Mouse (Mus musculus) forebrain, embryonic 10.5 days (tissue): ENCODE data around the gene Rhoh. TPM values are rescaled to one million over a fixed set of nuclear protein-coding genes. Genes with fewer than 3 reads are reported as not detected.

Source experiments
- DNase-seq: peaks from one replicate; pipeline ENCODE4 v3.0.0-alpha.2; 2017; ENCODE audit warnings: low spot score; ENCODE audit errors: extremely low spot score
- H3K27ac ChIP-seq: fragments of 300-500 bp; sonication (generic); 2 replicates; pipeline ENCODE4 v1.5.1; 2016; ENCODE audit warnings: mild to moderate bottlenecking
- H3K27me3 ChIP-seq: fragments of 300-500 bp; sonication (generic); 2 replicates; pipeline ENCODE4 v1.6.1; 2016; ENCODE audit warnings: mild to moderate bottlenecking; ENCODE audit not compliant: poor library complexity, severe bottlenecking
- H3K36me3 ChIP-seq: fragments of 300-500 bp; sonication (generic); replicated peaks from 2 replicates; pipeline ENCODE4 v1.6.1; 2016; ENCODE audit warnings: mild to moderate bottlenecking, moderate library complexity
- H3K4me1 ChIP-seq: fragments of 300-500 bp; sonication (generic); 2 replicates; pipeline ENCODE4 v1.6.1; 2016
- H3K4me3 ChIP-seq: fragments of 300-500 bp; sonication (generic); 2 replicates; pipeline ENCODE4 v1.5.1; 2016; ENCODE audit warnings: mild to moderate bottlenecking, moderate library complexity
- H3K9me3 ChIP-seq: fragments of 300-500 bp; sonication (generic); 2 replicates; pipeline ENCODE4 v1.6.1; 2016; ENCODE audit warnings: mild to moderate bottlenecking, moderate library complexity
- whole genome bisulfite sequencing: fragments of 180-500 bp; shearing (Covaris S2); methylation state at CpG from one replicate; pipeline ENCODE4 v1.1.7; 2016; 5-methylcytosine and 5-hydroxymethylcytosine counted together
- polyA plus RNA-seq: library from polyadenylated mRNA; unstranded; fragments of >200 nt; fragmentation: Nextera tagmentation; extraction: Ambion mirVana; gene quantifications from 2 replicates; pipeline ENCODE4 v1.2.1, GENCODE M21; 2016

The Rhoh gene
- polyA plus RNA-seq, 1 experiment from 2014 or later, result 0.12 TPM

GRCm38 (mm10) chr5:65864486-65864885 is 3.5 kb downstream of the Rhoh start:
- DNase-seq, result no peak
- Histone ChIP-seq H3K27ac (no peak overlapping the region), H3K27me3 (no peaks in the 10 kb centered on the region), H3K9me3 (no peaks in the 10 kb centered on the region), H3K4me1 (peaks cover 4% of the 10 kb centered on the region), H3K4me3 (no peak overlapping the region), H3K36me3 (no peaks in the 10 kb centered on the region)
- WGBS, result 94% methylated on average over 7 of the region's 7 CpGs

- no peak overlapping the region for H3K4me3 ChIP-seq
Observed at GRCm38 (mm10) chr5:65864946-65865345, 3.9 kb downstream of the Rhoh start.

DNA sequence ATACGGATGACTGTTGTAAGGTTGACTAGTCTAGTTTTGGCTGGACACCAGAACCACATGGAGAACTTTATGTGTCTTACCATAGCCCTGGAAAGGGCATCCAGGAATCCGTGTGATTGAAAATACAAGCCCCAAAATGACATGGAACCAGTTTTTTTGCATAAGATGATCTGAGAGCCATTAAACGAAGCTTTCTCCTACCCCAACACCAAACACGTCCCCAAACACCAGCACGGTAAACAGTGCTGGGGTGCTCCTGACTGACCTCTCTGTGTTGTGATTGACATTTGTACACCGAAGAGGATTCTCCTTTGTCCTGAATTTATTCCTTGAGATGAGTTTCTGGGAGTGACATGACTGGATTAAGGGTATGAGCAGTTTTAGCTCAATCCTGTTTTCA is 5.6 kb downstream of the Rhoh start:
- 89% methylated on average over 6 of the region's 6 CpGs for WGBS
- Histone ChIP-seq H3K4me1 (no peaks in the 10 kb centered on the region), H3K27ac (no peak overlapping the region), H3K36me3 (no peaks in the 10 kb centered on the region), H3K27me3 (no peaks in the 10 kb centered on the region), H3K9me3 (no peaks in the 10 kb centered on the region), H3K4me3 (no peak overlapping the region)
- no peak for DNase-seq

More at GRCm38 (mm10) chr5:65864946-65865345, 3.9 kb downstream of the Rhoh start:
- 82% methylated on average over 3 of the region's 3 CpGs for WGBS
- Histone ChIP-seq H3K27ac (no peak overlapping the region), H3K36me3 (no peaks in the 10 kb centered on the region), H3K4me1 (peaks cover 4% of the 10 kb centered on the region), H3K27me3 (no peaks in the 10 kb centered on the region), H3K9me3 (no peaks in the 10 kb centered on the region)
- DNase-seq, result no peak

DNA sequence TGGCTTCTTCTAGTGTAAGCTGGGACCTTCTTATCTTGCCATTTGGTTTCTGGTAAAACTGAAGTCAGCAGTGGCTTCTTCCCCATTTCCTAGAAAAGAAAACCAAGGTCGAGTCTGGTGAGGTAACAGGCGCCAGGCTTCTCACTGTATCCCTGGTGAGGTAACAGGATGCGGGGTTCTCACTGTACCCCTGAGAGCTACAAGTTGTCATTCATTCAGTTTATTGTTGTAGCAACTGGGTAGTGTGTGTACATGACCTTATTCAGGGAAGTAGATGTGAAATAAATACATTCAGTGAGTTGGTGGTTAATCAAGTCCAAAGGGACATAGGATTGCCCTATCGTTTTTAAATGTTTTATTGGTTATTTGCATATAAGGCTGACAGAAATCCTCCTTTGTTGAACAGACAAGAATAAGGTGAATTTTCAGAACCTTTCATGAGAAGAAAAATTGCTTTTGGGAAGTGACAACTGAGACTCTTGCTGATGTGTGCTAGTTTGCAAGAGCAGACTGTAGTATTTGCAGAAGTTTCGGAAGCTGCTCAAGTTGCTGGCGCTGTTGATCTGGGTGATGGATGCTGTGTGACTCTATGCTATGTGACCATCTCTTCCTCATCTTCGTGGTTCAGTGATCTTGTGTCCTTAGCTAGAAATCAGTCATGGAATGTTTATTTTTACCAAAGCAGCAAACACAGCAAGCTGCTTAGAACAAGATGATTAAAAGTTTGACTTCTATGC is 6.5 kb downstream of the Rhoh start:
- H3K4me3 ChIP-seq, result no peak overlapping the region
- H3K9me3 ChIP-seq, result no peaks in the 10 kb centered on the region
- DNase-seq, result no peak
- H3K27ac ChIP-seq, result no peak overlapping the region
- no peaks in the 10 kb centered on the region for H3K4me1 ChIP-seq
- H3K36me3 ChIP-seq, result no peaks in the 10 kb centered on the region
- 91% methylated on average over 7 of the region's 7 CpGs for WGBS
- H3K27me3 ChIP-seq, result no peaks in the 10 kb centered on the region

GRCm38 (mm10) chr5:65868419-65868818 is 7.4 kb downstream of the Rhoh start:
- no peak for DNase-seq
- Histone ChIP-seq H3K9me3 (no peaks in the 10 kb centered on the region), H3K27ac (no peak overlapping the region), H3K36me3 (no peaks in the 10 kb centered on the region), H3K27me3 (no peaks in the 10 kb centered on the region), H3K4me3 (no peak overlapping the region), H3K4me1 (no peaks in the 10 kb centered on the region)
- 81% methylated on average over 3 of the region's 3 CpGs for WGBS

DNA sequence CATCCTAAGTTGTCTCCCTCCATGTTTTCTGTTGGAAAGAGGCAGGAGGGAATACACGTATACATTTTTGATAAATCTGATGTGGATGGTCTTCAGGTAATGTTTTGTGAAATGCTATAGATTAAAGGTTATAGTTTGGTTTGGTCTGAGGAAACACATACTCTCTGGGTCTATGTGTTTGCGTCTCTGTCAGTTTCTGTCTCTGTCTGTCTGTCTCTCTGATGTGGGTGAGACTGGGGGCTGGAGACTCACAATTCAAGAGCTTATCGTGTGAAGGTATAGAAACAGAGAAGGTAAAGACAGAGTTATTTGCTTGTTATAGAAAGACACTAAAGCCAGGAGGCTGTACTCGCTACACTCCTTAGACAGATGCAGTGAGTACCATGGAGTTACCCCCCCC is 8.6 kb downstream of the Rhoh start:
- Histone ChIP-seq H3K27ac (no peak overlapping the region), H3K36me3 (no peaks in the 10 kb centered on the region), H3K9me3 (no peaks in the 10 kb centered on the region), H3K27me3 (no peaks in the 10 kb centered on the region), H3K4me1 (no peaks in the 10 kb centered on the region), H3K4me3 (no peak overlapping the region)
- DNase-seq, result no peak
- 93% methylated on average over 4 of the region's 4 CpGs for WGBS

- Histone ChIP-seq H3K4me1 (no peaks in the 10 kb centered on the region), H3K4me3 (no peak overlapping the region), H3K9me3 (no peaks in the 10 kb centered on the region), H3K27me3 (no peaks in the 10 kb centered on the region), H3K27ac (no peak overlapping the region), H3K36me3 (no peaks in the 10 kb centered on the region)
- 91% methylated on average over 13 of the region's 13 CpGs for WGBS
- no peak for DNase-seq
Observed at GRCm38 (mm10) chr5:65871276-65871875, 10.4 kb downstream of the Rhoh start.

DNA sequence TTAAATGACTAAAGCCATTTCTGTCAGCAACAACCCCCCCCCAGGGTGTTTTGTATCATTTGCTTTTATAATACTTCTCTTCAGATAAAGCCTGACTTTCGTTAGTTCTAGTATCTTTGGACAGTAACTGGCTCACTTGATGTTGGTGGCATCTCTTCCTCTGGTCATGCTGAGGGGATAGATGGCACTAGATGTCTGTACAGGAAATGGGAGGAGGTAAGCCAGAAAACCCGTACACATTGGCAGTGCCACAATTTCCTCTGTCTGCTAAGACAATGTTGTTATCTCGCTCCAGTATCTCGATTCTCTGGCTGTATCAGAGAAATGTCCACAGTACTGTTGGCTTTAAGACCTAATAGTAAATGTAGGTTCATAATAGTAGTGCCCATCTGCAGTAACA is 12.2 kb downstream of the Rhoh start:
- Histone ChIP-seq H3K27me3 (no peaks in the 10 kb centered on the region), H3K36me3 (no peaks in the 10 kb centered on the region), H3K27ac (no peak overlapping the region), H3K9me3 (no peaks in the 10 kb centered on the region), H3K4me1 (no peaks in the 10 kb centered on the region), H3K4me3 (no peak overlapping the region)
- WGBS, result 86% methylated on average over 4 of the region's 4 CpGs
- DNase-seq, result no peak

- DNase-seq, result no peak
- no peak overlapping the region for H3K27ac ChIP-seq
- H3K4me3 ChIP-seq, result no peak overlapping the region
- no peaks in the 10 kb centered on the region for H3K4me1 ChIP-seq
- no peaks in the 10 kb centered on the region for H3K36me3 ChIP-seq
- H3K27me3 ChIP-seq, result no peaks in the 10 kb centered on the region
- H3K9me3 ChIP-seq, result no peaks in the 10 kb centered on the region
- WGBS, result 92% methylated on average over 7 of the region's 7 CpGs
Observed at GRCm38 (mm10) chr5:65875269-65875668, 14.3 kb downstream of the Rhoh start.

DNA sequence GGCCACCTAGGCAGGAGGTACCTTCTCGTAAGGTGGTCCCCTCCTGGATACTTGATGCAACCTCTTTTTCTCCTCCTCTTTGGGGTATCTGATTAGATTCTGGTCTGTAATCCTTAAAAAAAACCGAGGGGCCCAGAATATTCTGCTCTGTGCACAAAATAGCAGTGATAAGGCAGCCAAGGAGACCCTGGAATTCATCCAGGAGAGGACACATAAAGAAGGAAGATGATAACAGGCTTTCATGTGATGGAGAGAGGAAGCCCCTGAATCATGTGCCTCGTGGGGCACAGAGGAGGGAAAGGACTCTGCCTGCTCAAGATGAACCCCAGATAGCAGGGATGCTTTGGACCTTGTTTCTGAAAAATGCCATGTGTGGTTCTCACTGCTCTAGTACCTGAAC is 17.4 kb downstream of the Rhoh start:
- no peak overlapping the region for H3K4me3 ChIP-seq
- H3K27ac ChIP-seq, result no peak overlapping the region
- DNase-seq, result no peak
- no peaks in the 10 kb centered on the region for H3K9me3 ChIP-seq
- H3K27me3 ChIP-seq, result no peaks in the 10 kb centered on the region
- H3K4me1 ChIP-seq, result 0 out of 2 replicates have a peak, but pooled peaks cover 4% of the 10 kb centered on the region
- no peaks in the 10 kb centered on the region for H3K36me3 ChIP-seq
- 79% methylated on average over 3 of the region's 3 CpGs for WGBS

- Histone ChIP-seq H3K36me3 (no peaks in the 10 kb centered on the region), H3K4me3 (no peak overlapping the region), H3K4me1 (peaks cover 16% of the 10 kb centered on the region), H3K9me3 (no peaks in the 10 kb centered on the region), H3K27ac (no peak overlapping the region), H3K27me3 (no peaks in the 10 kb centered on the region)
- no peak for DNase-seq
- 94% methylated on average over 2 of the region's 2 CpGs for WGBS
Observed at GRCm38 (mm10) chr5:65881254-65881653, 20.2 kb downstream of the Rhoh start.

DNA sequence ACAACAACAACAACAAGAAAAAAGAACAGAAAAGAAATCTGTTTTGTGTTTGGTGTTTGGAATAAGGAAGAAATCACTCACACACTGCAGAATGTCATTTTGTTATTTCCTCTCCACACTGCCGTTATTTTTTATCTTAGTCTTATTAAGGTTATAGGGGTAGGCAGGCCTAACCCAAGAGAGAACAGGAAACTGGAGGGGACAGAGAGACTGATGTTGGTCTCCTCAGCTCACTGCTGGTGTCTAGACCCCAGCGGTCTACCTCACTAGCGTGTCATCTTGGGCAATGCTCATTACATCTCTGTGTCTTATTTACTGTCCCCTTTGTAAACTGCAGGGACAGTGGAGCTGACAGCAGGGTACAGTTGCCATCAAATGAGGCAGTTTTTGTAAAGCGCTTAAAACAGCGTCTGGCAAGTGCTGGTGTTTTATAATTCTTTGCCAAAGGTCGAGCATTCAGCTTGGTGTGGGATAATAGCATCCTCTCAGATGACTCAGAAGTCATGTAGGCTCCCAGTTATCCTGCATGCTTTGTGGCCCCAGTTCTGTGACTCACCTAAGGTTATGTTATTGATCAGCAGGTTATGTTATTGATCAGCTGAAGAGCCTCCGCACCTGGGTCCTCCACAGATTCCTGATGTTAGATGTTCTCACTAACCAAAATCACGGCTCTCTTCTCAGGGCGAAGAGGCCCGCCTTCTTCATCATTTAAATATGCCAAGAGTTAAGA is 21.6 kb downstream of the Rhoh start:
- Histone ChIP-seq H3K4me3 (no peak overlapping the region), H3K9me3 (no peaks in the 10 kb centered on the region), H3K27me3 (no peaks in the 10 kb centered on the region), H3K27ac (no peak overlapping the region), H3K4me1 (peaks cover 16% of the 10 kb centered on the region), H3K36me3 (no peaks in the 10 kb centered on the region)
- DNase-seq, result no peak
- 91% methylated on average over 10 of the region's 10 CpGs for WGBS

GRCm38 (mm10) chr5:65883355-65883754 is 22.3 kb downstream of the Rhoh start:
- Histone ChIP-seq H3K9me3 (no peaks in the 10 kb centered on the region), H3K4me3 (no peak overlapping the region), H3K36me3 (no peaks in the 10 kb centered on the region), H3K27ac (no peak overlapping the region), H3K4me1 (peaks cover 16% of the 10 kb centered on the region), H3K27me3 (no peaks in the 10 kb centered on the region)
- DNase-seq, result no peak
- 76% methylated on average over 5 of the region's 5 CpGs for WGBS
